Mouse (Mus musculus): ENCODE results near the gene Hfe. TPM values are rescaled to one million over a fixed set of nuclear protein-coding genes. Genes with fewer than 3 reads are reported as not detected.
A peak's percentile ranks its signal among the peaks of the same experiment; 100 is the strongest.

Hfe gene
- polyA plus RNA-seq, 1 experiment from 2014 or later: 3.8 TPM

DNA sequence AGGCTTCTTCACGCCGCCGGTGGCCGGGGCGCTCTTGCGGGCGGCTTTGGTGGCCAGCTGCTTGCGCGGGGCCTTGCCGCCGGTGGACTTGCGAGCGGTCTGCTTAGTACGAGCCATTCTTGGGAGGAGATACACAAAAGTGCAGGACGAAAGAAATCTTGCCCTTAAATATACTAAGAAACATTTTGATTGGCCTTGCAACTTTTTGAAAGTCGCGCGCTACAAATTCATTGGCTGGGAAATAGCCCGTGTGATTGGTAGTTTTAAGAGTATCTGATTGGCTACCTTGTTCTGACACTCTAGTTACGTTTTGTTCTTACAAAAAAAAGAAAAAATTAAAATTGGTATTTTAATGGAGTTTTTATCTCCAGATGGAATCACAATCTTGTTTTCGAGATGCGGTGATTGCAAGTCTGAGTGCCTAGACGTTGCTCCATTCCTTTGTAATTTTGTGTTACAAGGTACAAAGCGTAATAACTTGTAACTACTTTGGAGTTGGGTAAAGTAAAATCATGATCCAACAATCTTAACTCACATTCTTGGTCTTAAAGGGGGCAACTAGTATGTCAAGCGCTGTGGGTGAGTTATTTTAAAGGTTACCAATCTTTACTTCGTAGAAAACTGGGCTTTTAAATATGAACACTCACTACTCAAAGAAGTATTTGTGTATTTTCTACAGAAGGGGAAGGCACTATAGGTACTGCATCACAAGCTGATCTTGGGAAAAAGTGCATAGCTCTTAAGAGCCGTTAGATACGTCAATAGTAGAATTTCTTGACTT is 34.9 kb upstream of the Hfe start, which contains the start of gene Hist1h3c:
Gene Hist1h3c (minus strand): TSS at position 222 of the 781 bp plus-strand sequence.
- ATAC-seq: peak; percentile 72

DNA sequence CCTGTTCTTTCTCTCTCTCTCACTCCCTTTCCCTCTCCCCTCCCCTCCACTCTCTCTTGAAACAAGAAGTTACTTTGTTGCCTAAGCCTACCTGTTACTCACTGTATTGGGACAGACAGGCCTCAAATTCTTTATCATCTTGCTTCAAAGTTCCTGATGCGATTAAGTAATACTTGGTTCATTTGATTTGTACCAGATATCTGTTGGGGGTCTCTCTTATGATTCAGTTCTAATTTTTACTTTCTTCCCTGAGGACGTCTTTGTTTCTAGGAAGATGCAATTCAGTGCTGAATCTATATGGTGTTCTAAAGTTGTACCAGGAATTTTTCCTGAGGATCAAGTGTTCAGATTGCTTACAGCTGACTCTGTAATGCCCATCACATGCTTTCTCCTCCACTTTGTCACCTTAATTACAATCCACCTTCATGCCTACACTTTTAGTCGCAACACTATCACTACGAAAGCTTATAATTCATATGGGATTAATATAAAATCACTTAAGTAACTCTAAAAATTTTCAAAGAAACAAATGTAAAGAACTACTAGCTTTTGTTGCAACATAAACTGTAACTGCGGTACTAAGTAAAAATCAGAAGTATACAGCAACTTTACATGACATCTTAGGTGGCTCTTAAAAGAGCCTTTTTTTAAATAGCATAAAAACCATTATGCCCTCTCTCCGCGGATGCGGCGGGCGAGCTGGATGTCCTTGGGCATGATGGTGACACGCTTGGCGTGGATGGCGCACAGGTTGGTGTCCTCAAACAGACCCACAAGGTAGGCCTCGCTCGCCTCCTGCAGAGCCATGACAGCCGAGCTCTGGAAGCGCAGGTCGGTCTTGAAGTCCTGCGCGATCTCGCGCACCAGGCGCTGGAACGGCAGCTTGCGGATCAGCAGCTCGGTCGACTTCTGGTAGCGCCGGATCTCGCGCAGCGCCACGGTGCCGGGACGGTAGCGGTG is 34.0 kb upstream of the Hfe start:
- H3K4me2 ChIP-seq (ENCODE audit: low read length): peak overlapping the region; percentile 84
- H3K27ac ChIP-seq (ENCODE audit: low read length): no peak overlapping the region
- ATAC-seq: no peak
- H3K9ac ChIP-seq (ENCODE audit: low read depth, low read length): no peak overlapping the region
- 2% methylated on average over 13 of the region's 36 CpGs for WGBS
- no peaks in the 10 kb centered on the region for H3K27me3 ChIP-seq (ENCODE audit: control insufficient read depth, insufficient read depth, low read depth, low read length)
- peak overlapping the region; percentile 43 for H3K4me3 ChIP-seq (ENCODE audit: low read depth, low read length)
- H3K9me3 ChIP-seq (replicated peaks; ENCODE audit: control insufficient read depth, low read length, poor library complexity, severe bottlenecking): no peaks in the 10 kb centered on the region
- H3K36me3 ChIP-seq (ENCODE audit: control insufficient read depth, insufficient read depth, low read length): no peaks in the 10 kb centered on the region
- H3K4me1 ChIP-seq (ENCODE audit: control insufficient read depth, insufficient read depth, low read length): peaks cover 20% of the 10 kb centered on the region

More for the DNA sequence above, 34.9 kb upstream of the Hfe start, which contains the start of gene Hist1h3c:
- Histone ChIP-seq H3K4me2 (ENCODE audit: low read length) (peak within 1 kb of the TSS; percentile 84), H3K27me3 (ENCODE audit: control insufficient read depth, insufficient read depth, low read depth, low read length) (no peaks in the 10 kb centered on the region), H3K4me1 (ENCODE audit: control insufficient read depth, insufficient read depth, low read length) (peaks cover 14% of the 10 kb centered on the region), H3K9me3 (replicated peaks; ENCODE audit: control insufficient read depth, low read length, poor library complexity, severe bottlenecking) (no peaks in the 10 kb centered on the region), H3K9ac (ENCODE audit: low read depth, low read length) (peak within 1 kb of the TSS; percentile 46; the same call in 1 of the 2 replicates), H3K36me3 (ENCODE audit: control insufficient read depth, insufficient read depth, low read length) (no peaks in the 10 kb centered on the region), H3K4me3 (ENCODE audit: low read depth, low read length) (peak within 1 kb of the TSS; percentile 43), H3K27ac (ENCODE audit: low read length) (peak within 1 kb of the TSS; percentile 95)
- under 1% methylated on average over 22 of the region's 28 CpGs for WGBS

DNA sequence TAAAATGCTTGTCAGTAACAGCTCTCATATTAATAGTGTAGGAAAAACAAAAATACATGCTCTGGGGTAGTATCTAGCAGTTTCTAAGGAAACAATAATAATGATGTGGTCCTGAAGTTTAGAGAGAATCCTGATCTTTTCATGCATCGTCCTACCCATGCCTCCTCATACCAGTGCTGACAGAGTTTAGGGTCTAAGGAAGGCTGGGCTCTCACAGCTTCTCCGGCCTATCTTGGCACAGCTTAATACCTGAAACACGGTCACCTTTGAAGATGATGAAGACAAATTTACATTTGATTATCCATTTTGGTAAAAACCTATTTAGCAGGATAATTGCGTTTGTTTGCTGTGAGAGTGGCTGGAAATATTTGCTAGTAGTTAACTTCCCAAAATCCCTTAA is 33.3 kb upstream of the Hfe start:
- no peak overlapping the region for H3K27ac ChIP-seq (ENCODE audit: low read length)
- H3K9me3 ChIP-seq (replicated peaks; ENCODE audit: control insufficient read depth, low read length, poor library complexity, severe bottlenecking): no peaks in the 10 kb centered on the region
- 39% methylated on average over 4 of the region's 4 CpGs for WGBS
- H3K4me1 ChIP-seq (ENCODE audit: control insufficient read depth, insufficient read depth, low read length): peaks cover 20% of the 10 kb centered on the region
- ATAC-seq: no peak
- no peaks in the 10 kb centered on the region for H3K27me3 ChIP-seq (ENCODE audit: control insufficient read depth, insufficient read depth, low read depth, low read length)
- no peak overlapping the region for H3K9ac ChIP-seq (ENCODE audit: low read depth, low read length)
- no peak overlapping the region for H3K4me3 ChIP-seq (ENCODE audit: low read depth, low read length)
- H3K36me3 ChIP-seq (ENCODE audit: control insufficient read depth, insufficient read depth, low read length): no peaks in the 10 kb centered on the region
- H3K4me2 ChIP-seq (ENCODE audit: low read length): no peak overlapping the region

DNA sequence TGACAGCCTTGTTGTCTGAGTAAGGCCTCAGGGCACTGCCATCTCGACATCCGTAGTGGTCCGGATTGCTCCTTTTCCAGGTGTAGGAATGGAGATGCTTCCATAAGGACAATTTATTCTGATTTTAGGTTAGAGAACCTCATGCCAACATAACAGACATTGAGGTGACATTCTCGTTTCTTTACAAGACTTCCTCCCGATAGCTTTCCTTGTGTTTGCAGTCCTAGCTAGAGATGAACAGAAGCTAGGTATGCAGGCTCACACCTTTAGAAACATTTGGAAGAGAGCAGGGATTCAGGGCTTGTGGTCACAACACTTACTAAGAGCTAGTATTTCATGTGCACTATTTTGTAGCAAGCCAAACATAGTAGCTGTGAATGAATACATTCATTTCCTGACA is 32.6 kb upstream of the Hfe start:
- ATAC-seq: no peak
- WGBS: 82% methylated on average over 5 of the region's 5 CpGs

DNA sequence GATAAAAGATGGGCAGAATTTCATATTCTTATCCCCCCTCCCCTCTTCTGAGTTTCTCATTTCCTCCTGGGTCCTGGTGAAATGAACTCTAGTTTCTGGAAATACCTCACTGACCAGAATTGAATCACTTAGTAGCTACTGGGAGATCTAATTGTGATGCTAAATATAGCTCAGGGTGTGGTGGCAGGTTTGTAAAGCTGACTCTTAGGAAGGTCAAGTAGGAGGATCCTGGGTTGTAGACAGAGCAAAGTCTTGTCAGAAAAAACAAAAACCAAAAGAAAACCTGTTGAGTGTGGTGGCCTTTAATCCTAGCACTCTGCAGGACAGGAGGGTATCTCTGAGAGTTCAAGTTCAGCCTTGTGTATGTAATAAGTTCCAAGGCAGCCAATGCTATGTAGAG is 31.4 kb upstream of the Hfe start:
- Histone ChIP-seq H3K4me3 (ENCODE audit: low read depth, low read length) (no peak overlapping the region), H3K4me1 (ENCODE audit: control insufficient read depth, insufficient read depth, low read length) (peaks cover 17% of the 10 kb centered on the region), H3K27me3 (ENCODE audit: control insufficient read depth, insufficient read depth, low read depth, low read length) (no peaks in the 10 kb centered on the region), H3K9ac (ENCODE audit: low read depth, low read length) (no peak overlapping the region), H3K9me3 (replicated peaks; ENCODE audit: control insufficient read depth, low read length, poor library complexity, severe bottlenecking) (no peaks in the 10 kb centered on the region), H3K36me3 (ENCODE audit: control insufficient read depth, insufficient read depth, low read length) (no peaks in the 10 kb centered on the region), H3K27ac (ENCODE audit: low read length) (no peak overlapping the region), H3K4me2 (ENCODE audit: low read length) (no peak overlapping the region)
- no peak for ATAC-seq

More for the DNA sequence above, 32.6 kb upstream of the Hfe start:
- Histone ChIP-seq H3K4me3 (ENCODE audit: low read depth, low read length) (no peak overlapping the region), H3K27me3 (ENCODE audit: control insufficient read depth, insufficient read depth, low read depth, low read length) (no peaks in the 10 kb centered on the region), H3K36me3 (ENCODE audit: control insufficient read depth, insufficient read depth, low read length) (no peaks in the 10 kb centered on the region), H3K9me3 (replicated peaks; ENCODE audit: control insufficient read depth, low read length, poor library complexity, severe bottlenecking) (no peaks in the 10 kb centered on the region), H3K9ac (ENCODE audit: low read depth, low read length) (no peak overlapping the region), H3K27ac (ENCODE audit: low read length) (no peak overlapping the region), H3K4me1 (ENCODE audit: control insufficient read depth, insufficient read depth, low read length) (peaks cover 22% of the 10 kb centered on the region), H3K4me2 (ENCODE audit: low read length) (no peak overlapping the region)

DNA sequence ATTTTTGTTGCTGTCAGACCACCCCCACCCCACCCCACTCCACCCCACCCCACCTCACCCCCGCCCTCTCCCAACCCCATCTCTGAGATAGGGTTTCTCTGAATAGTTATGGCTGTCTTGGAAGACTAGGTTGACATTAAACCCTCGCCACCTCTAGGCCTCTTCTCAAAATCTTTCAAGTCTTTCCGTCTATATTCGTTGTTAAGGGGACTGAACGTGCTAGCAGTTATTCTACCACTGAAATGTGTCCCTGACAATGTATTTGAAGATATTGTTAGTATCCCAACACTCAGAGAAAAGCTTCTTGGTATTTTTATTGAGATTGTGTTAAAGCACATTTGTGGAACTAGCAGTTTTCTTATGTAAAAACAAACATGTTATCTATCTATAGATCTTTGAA is 30.3 kb upstream of the Hfe start:
- no peak overlapping the region for H3K4me2 ChIP-seq (ENCODE audit: low read length)
- no peak for ATAC-seq

DNA sequence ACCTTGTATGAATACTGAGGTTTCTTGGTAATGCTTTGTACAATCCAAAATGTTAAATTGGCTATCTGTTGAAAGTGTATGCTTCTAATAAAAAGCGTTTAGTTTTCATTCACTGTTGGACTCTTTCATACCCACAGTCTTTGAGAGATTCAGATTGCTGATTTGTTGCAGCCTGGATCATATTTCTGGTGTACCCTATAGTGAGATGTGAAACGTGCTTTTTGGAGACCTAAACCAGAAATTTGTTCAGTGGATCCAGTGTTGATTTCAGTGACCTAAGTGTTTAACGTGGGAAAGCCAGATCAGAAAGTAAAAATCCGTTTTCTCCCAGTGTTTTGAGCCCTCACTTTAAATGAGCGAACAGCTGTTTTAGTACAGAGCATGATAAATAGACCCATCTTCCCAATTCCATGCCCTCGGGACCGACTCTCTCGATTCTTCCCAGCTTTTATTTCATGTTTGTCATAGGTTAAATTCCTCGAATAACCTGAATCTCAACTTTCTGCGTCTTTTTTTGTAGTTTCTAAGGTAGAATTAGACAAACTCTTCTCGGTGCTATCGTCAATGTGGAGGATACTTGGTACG is 29.7 kb upstream of the Hfe start:
- Histone ChIP-seq H3K27me3 (ENCODE audit: control insufficient read depth, insufficient read depth, low read depth, low read length) (no peaks in the 10 kb centered on the region), H3K4me1 (ENCODE audit: control insufficient read depth, insufficient read depth, low read length) (peaks cover 17% of the 10 kb centered on the region), H3K9me3 (replicated peaks; ENCODE audit: control insufficient read depth, low read length, poor library complexity, severe bottlenecking) (no peaks in the 10 kb centered on the region), H3K36me3 (ENCODE audit: control insufficient read depth, insufficient read depth, low read length) (no peaks in the 10 kb centered on the region), H3K9ac (ENCODE audit: low read depth, low read length) (peak overlapping the region; percentile 45; the same call in 1 of the 2 replicates), H3K4me3 (ENCODE audit: low read depth, low read length) (peak overlapping the region; percentile 55), H3K4me2 (ENCODE audit: low read length) (peak overlapping the region; percentile 95), H3K27ac (ENCODE audit: low read length) (peak overlapping the region; percentile 56)
- ATAC-seq: no peak
- WGBS: 41% methylated on average over 13 of the region's 13 CpGs

More for the DNA sequence above, 30.3 kb upstream of the Hfe start:
- H3K27ac ChIP-seq (ENCODE audit: low read length): no peak overlapping the region
- no peak overlapping the region for H3K9ac ChIP-seq (ENCODE audit: low read depth, low read length)
- H3K27me3 ChIP-seq (ENCODE audit: control insufficient read depth, insufficient read depth, low read depth, low read length): no peaks in the 10 kb centered on the region
- H3K4me1 ChIP-seq (ENCODE audit: control insufficient read depth, insufficient read depth, low read length): peaks cover 17% of the 10 kb centered on the region
- no peaks in the 10 kb centered on the region for H3K36me3 ChIP-seq (ENCODE audit: control insufficient read depth, insufficient read depth, low read length)
- H3K9me3 ChIP-seq (replicated peaks; ENCODE audit: control insufficient read depth, low read length, poor library complexity, severe bottlenecking): no peaks in the 10 kb centered on the region
- 60% methylated on average over 5 of the region's 5 CpGs for WGBS
- H3K4me3 ChIP-seq (ENCODE audit: low read depth, low read length): no peak overlapping the region

DNA sequence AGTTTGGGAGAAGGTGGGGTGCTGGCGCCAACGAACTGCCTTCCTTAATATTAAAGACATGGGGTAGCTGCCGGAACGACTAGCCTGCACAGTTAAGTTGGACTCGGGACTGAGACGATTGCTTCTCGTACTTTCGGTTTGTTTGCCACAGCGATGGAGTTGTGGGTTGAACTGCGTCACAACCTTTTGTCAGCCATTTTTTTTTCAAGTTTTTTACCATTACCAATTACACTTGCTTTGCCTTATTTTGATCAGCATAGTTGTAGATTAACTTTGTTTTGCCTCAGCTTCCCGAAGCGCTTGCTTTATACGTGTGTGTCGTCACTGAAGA is 29.2 kb upstream of the Hfe start:
- peaks cover 17% of the 10 kb centered on the region for H3K4me1 ChIP-seq (ENCODE audit: control insufficient read depth, insufficient read depth, low read length)
- peak overlapping the region; percentile 95 for H3K4me2 ChIP-seq (ENCODE audit: low read length)
- H3K9ac ChIP-seq (ENCODE audit: low read depth, low read length): peak overlapping the region; percentile 45; the same call in 1 of the 2 replicates
- H3K27me3 ChIP-seq (ENCODE audit: control insufficient read depth, insufficient read depth, low read depth, low read length): no peaks in the 10 kb centered on the region
- no peaks in the 10 kb centered on the region for H3K9me3 ChIP-seq (replicated peaks; ENCODE audit: control insufficient read depth, low read length, poor library complexity, severe bottlenecking)
- H3K36me3 ChIP-seq (ENCODE audit: control insufficient read depth, insufficient read depth, low read length): no peaks in the 10 kb centered on the region
- peak overlapping the region; percentile 56 for H3K27ac ChIP-seq (ENCODE audit: low read length)
- H3K4me3 ChIP-seq (ENCODE audit: low read depth, low read length): peak overlapping the region; percentile 55
- WGBS: under 1% methylated on average over 14 of the region's 14 CpGs
- no peak for ATAC-seq
